Mouse (Mus musculus) thymus, postnatal 14 days (tissue): ENCODE measurements at regions not wholly inside any gene's neighbourhood (a gene's known extent, or its start where the extent isn't known, plus 50 kb on each side); places are given as distances from the start of the nearest gene placed in this dataset.

ENCODE experiments used
- DNase-seq: peaks from one replicate; pipeline ENCODE4 v3.0.0; 2021

GRCm38 (mm10) chr10:68378212-68378611, 99.7 kb upstream of the Arid5b start:
- DNase-seq: no peak

GRCm38 (mm10) chr10:68377479-68377878, 98.9 kb upstream of the Arid5b start:
- no peak for DNase-seq

DNA sequence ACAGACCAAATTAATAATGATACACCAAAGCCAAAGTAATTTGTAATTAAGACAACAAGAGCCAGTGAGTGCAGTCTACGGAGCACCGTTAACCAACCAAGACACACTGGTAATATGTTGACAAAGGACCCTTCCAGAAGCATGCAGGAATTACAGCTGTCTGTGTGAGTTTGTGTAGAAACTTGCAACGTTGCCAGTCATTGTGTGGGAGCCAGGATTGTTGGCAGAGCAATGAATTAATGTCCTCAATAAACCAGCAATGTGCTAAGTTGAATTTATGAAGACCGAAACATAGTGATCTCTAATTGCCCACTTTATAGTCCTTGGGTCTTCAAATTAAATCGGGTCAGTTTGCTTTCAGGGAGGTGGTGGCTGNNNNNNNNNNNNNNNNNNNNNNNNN, 95.3 kb upstream of the Arid5b start:
- DNase-seq: no peak

GRCm38 (mm10) chr10:68371785-68372184, 93.2 kb upstream of the Arid5b start:
- DNase-seq: no peak

DNA sequence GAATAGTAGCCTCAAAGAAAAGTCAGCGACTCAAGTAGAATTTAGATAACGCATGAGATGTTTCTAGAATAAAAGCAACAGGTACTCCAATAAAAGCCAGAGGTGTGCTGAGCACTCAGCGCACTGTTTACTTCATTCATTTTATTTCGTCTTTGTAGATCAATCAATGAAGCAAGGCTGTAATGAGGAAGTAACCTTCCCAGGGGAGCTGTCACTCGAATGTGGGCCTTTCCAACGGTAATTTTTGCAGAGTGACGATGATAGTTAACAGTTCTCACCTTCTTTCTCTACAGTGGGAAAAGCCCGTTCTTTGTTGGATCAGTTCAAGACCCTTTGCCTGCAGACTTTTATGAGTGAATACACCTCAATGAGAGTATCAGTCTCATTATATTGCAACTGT, 92.4 kb upstream of the Arid5b start:
- DNase-seq: no peak

DNA sequence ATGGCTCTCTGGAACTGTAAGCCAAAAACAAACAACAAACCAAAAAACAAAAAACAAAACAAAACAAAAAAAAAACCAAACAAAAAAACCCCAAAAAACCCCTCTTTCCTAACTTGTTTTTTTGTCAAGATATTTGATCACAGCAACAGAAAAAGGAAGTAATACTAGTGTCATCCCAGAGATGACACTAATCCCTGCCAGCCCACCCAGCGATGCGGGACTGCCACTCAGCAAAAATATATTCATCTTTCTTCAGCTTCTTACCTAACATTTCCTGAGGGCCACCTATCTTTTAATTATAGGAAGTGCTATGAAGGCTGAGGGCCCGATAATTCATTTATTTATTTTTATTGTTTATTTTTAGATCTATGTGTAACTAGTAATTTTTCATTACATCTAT, 88.3 kb upstream of the Arid5b start:
- DNase-seq: no peak

- no peak for DNase-seq
Observed at GRCm38 (mm10) chr10:68360765-68361483, 82.4 kb upstream of the Arid5b start.

GRCm38 (mm10) chr10:68359135-68359534, 80.6 kb upstream of the Arid5b start:
- DNase-seq: peak; percentile 21

DNA sequence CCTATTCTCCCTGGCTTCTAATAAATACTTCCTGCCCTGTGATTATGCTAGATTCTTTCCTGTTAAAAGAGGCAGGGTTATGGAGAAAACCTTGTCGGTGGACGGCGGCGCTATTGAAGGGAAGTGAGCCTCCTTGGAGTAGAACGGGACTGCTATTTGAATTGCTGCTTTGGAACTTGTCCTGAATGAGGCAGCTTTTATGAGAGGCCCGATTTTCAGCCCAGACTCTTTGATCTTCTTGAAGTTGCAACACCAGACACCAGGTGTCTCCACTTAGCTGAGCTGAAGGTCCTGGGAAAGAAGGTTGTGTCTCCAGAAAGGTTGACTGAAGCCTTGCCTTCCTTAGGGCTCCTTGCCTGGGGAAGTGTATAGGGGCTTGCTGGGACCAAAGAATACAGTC, 78.4 kb upstream of the Arid5b start:
- peak; percentile 12 for DNase-seq

DNA sequence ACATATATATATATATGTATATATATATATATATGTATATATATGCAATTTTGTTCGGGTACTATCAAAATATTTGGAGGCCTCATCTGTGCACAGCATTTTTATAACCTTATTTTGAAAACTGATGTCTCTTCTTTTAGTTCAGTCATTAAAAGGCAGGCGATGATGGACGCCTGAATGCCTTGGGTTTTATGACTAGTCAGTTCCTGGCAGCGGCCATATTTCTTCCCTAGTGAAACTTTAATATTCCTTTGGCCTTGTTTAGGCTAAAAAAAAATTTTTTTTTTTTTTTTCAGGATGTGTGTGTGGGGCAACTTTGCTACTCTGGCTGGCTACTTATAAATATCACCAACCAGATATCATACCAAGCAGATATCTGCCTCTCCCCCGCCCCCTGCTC, 78.0 kb upstream of the Arid5b start:
- no peak for DNase-seq

GRCm38 (mm10) chr10:68356093-68356485, 77.5 kb upstream of the Arid5b start:
- DNase-seq: no peak

- DNase-seq: no peak
Observed at GRCm38 (mm10) chr10:68355471-68356092, 77.0 kb upstream of the Arid5b start.

DNA sequence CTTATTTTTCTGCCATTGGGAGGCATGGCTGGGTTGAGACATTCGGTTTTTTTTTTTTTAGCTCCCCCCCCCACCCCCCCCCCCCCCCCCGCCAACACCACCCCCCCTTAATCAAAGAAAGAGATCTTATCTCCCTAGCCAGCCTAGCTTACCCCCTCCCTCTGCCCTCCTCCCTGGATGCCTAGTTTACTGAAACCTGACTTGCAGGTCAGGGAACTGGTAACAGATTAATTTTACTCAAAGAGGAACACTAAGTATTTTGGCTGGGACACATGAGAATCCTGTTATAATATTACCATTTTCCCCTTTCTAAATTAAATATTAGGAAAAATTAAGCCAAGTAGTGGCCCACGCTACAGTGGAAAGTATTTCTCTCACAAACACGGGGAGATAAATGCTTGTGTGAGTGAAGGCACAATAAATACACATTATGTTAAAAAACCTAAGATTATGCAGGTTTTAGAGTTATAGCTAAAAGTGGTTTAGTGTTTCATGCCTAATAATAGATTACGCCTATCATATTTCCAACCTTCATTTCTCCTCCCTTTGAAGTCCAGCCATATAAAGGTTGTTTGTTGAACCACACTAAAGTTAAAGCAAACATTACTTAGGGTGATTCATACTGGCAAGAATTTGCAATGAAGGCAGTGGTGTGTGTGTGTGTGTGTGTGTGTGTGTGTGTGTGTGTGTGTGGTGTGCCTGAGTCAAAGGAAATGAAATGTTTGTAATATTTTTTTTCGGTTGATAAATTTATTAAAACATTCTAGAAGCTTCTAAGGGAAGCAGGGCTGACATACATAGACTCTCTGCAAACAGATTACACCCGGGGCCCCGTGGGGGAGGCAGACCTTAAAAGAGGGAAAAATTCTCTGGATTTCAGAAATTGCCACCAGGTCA, 76.0 kb upstream of the Arid5b start:
- no peak for DNase-seq

GRCm38 (mm10) chr10:68353692-68354232, 75.2 kb upstream of the Arid5b start:
- DNase-seq: no peak

DNA sequence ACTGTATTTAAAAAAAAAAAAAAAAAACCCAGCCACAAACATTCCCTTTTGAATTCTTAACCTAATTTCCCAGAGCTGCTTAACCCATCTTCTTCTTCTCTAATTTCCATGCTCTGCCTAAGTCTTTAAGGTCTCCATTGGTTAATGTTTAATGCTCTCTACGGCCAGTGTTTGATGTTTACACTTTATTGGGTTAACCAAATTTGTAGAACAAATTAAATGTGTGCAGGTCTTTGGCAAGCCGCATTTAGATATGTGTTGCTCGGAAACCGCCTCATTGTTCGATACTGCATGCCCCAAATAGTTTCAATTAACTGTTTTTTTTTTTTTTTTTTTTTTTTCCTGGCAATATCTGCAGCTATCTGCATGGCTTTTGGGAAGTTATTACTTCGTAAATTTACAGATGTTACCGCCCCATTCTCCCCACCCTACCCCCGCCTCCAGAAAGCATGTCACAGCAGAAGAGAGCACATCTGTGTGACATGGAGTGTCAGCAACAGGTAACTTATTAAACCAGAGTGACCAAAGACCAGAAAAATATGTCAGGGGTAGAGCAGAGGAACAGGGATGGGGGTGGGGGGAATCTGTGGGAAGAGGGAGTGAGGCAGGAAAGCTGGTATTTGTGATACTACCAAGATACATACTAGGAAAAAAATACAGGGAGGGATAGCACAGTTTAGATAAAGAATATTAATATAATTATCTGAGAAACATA, 73.5 kb upstream of the Arid5b start:
- no peak for DNase-seq

GRCm38 (mm10) chr10:68351441-68351840, 72.9 kb upstream of the Arid5b start:
- DNase-seq: no peak

DNA sequence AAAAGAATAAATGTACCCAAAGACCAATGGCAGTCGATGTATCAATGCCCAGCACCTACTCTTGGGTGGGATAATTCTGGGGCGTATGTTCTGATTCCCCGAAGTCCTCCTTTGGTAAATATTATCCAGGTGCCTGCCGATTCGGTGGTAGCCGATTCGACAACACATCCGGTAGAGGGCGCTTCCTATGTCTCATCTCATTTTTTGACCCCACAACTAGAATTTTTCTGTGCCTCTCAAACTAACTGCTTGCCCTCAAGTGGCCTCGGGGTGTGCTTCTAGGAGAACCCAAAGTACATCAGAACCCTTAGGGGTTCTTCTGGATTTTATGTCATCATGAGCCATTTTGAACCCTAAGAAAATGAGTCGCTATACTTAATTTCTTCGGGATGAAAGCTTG, 72.3 kb upstream of the Arid5b start:
- no peak for DNase-seq

GRCm38 (mm10) chr10:68347806-68348205, 69.3 kb upstream of the Arid5b start:
- no peak for DNase-seq

DNA sequence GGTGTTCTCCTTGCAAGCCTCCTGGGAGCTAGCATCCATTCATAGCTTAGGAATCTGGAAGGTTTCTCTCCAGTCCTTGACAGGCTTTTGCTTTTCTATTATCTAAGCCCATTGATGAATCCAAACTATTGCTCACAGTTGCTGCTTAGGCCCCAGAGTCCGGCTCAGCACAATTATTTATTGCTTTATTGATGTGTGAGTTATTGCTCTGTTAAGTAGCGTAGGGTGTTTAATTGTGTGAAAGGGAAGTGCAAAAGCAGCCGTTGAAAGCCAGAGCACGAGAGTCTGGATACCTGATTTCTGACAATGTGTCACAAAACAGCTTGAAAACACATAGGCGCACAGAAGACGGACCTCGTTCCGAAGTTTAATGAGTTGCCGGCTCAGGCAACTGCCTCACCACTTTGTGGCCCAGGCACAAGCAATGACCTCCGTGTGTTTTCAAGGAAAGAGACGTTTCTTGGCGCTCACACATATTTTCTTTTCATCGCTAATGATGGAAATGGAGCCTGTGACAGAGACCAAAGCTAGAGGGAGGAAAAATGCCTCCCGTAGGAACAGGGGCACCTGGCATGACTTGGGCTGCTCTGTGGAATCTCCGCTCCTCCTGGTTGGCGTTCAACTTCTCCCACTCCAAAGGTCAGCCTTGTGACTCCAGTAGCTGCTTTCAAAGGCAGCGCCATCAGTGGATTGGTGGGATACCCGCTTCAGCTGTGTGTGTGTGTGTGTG, 66.6 kb upstream of the Arid5b start:
- no peak for DNase-seq

DNA sequence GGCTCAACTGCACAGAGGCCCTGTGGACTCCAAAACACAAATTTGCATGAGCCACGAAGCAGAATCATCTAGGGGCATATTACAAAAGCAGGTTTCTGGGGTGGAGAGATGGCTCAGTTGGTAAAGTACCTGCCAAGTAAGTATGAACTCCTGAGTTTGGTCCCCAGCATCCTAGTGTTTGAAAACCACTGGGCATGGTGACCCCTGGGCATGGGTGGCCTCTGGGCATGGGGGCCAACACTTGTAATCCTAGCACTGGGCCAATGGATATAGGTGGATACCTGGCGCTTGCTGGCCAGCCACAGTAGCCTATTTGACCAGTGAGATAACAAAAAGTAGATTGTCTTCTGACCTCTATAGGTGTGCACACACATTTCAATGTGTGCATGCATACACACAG, 65.7 kb upstream of the Arid5b start:
- no peak for DNase-seq

DNA sequence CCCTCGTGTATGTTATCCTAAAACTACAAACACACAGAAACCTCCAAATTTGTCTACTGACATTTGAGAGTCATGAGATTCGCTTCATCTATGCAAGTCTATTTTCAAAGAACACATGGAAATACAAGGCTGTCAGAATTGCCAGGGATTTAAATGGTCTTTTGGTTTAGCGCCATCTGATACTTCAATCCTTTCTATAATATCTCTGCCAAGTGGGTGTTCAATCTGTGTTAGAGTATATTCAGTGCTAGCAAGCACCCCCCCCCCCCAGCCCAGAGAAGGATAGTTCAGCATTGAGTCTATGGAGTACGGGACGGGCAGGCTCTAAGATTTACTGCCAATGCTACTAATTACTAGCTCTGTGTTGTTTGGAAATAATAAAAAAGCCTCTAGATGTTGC, 55.5 kb upstream of the Arid5b start:
- DNase-seq: no peak
